Mouse (Mus musculus) lung, postnatal 0 days (tissue): Measurements from ENCODE around the gene St3gal3.

Source experiments
- CTCF ChIP-seq: IDR thresholded peaks from 2 replicates; pipeline ENCODE4 v1.5.1; 2016; ENCODE audit warnings: antibody characterized with exemption, mild to moderate bottlenecking
- EP300 ChIP-seq: IDR thresholded peaks from 2 replicates; pipeline ENCODE4 v1.6.1; 2016; ENCODE audit warnings: antibody characterized with exemption, mild to moderate bottlenecking, control low read depth

- TF ChIP-seq CTCF: no peak
- no peak for TF ChIP-seq EP300
Measured at GRCm38 (mm10) chr4:118036531-118036930, 98.2 kb downstream of the St3gal3 start.
